ENCODE assay signal across 17 mouse cellular contexts in genomic region chr7:53912992-53913391, GRCm38 (mm10).
"Had no signal": no experiment of that assay in that cellular context is flagged by ENCODE, and none has a peak within 500 bp of the region (broad histone marks: within the 10 kb centered on the region; RNA-seq: fewer than 3 reads in every experiment).

No protein-coding gene starts in this region.

- H3K4me2 ChIP-seq: limb, embryonic 12.5 days; liver, embryonic 13.5 days; lung, embryonic 15.5 days; midbrain, embryonic 13.5 days; neural tube, embryonic 12.5 days had no signal

- DNase-seq: kidney, postnatal 10 days; kidney, postnatal 4 days; liver; liver, embryonic 13.5 days; liver, postnatal 0 days; lung, postnatal 14 days; right cerebral cortex, adult 18-20 months; right cerebral cortex, postnatal 25 days; thymus, postnatal 4 days had no signal

- H3K9ac ChIP-seq: limb, embryonic 12.5 days; liver, embryonic 13.5 days; liver, postnatal 0 days; lung, embryonic 15.5 days; midbrain, embryonic 13.5 days; neural tube, embryonic 12.5 days had no signal

- H3K36me3 ChIP-seq: limb, embryonic 12.5 days; liver, embryonic 13.5 days; lung, embryonic 15.5 days; midbrain, embryonic 13.5 days; neural tube, embryonic 12.5 days had no signal

- H3K9me3 ChIP-seq: limb, embryonic 12.5 days; liver, embryonic 13.5 days; lung, embryonic 15.5 days; megakaryocyte, embryonic 14.5 days; midbrain, embryonic 13.5 days; neural tube, embryonic 12.5 days had no signal

- ATAC-seq: liver, postnatal 0 days; midbrain, embryonic 13.5 days had no signal

- H3K4me3 ChIP-seq: layer of hippocampus, adult 2 months; limb, embryonic 12.5 days; liver, embryonic 13.5 days; lung, embryonic 15.5 days; megakaryocyte, embryonic 14.5 days; midbrain, embryonic 13.5 days; myocyte; neural tube, embryonic 12.5 days had no signal

- H3K4me1 ChIP-seq: limb, embryonic 12.5 days; liver, embryonic 13.5 days; lung, embryonic 15.5 days; megakaryocyte, embryonic 14.5 days; midbrain, embryonic 13.5 days; neural tube, embryonic 12.5 days had no signal

- H3K27ac ChIP-seq: layer of hippocampus, adult 2 months; limb, embryonic 12.5 days; liver, embryonic 13.5 days; lung, embryonic 15.5 days; macrophage; midbrain, embryonic 13.5 days; neural tube, embryonic 12.5 days had no signal

- H3K27me3 ChIP-seq: limb, embryonic 12.5 days; liver, embryonic 13.5 days; lung, embryonic 15.5 days; megakaryocyte, embryonic 14.5 days; midbrain, embryonic 13.5 days; neural tube, embryonic 12.5 days had no signal
